Mouse (Mus musculus) retina, postnatal 1 day (tissue): ENCODE measurements at regions not wholly inside any gene's neighbourhood (a gene's known extent, or its start where the extent isn't known, plus 50 kb on each side); places are given as distances from the start of the nearest gene placed in this dataset.

ENCODE experiments used
- DNase-seq: peaks from one replicate; pipeline ENCODE4 v3.0.0-alpha.2; 2012

DNA sequence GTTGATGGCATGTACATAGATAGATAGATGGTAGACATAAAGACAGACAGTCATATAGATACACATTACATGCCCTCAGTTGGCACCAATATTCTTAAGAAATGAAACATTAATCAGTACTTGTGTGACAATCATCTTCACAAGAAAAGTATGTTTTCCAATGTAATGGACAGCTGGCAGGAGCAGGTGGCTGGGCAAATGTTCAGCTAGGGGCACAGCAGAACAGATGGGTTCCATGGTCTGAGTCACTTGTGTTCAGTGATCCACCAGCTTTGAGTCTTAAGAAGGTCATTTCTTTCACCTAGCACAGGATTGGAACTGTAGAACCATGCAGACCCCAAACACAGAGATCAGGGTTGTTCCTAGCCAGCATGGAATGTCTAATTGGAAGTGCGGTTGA is 2631.2 kb upstream of the 5930422O12Rik start:
- DNase-seq = no peak

- DNase-seq = no peak
Observed at GRCm38 (mm10) chr8:30817028-30817427, 2611.5 kb upstream of the 5930422O12Rik start.

DNA sequence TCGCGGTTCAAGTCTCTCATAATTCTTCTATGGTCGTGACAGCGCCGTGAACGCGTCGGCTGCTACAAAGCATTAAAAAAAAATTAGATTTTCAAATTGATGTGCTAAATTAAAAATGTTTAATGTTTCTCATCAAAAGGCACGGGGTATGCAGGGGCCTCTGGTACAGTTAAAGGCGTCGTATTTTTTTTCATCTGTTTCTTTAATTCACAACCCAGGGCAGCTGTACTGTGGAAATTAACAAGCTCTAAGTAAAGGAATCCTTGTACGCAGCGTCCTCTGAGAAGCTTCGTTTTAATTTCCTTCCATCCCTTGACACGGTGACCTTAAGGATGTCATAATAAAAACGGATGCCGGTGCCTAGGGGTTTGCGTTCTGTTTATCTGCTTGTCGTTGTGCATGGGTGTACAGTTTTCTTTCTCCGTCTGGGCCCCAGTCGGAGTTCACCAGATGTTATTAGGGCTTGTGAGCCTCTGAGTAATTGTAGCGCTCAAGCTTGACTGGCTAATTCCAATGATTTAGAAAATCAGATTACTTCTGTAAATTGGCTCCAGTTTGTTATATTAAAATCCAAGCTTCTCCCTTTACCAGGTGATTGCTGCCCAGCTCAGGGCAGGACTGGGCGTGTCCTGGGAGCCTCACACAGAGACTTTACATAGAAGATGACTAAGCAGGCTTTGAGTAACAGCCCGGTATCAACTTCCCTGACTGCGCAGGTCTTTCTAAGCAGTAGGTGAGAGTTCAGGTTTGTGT is 2605.5 kb upstream of the 5930422O12Rik start:
- peak; percentile 29 for DNase-seq

GRCm38 (mm10) chr8:30823588-30823938 is 2604.9 kb upstream of the 5930422O12Rik start:
- DNase-seq = no peak

- DNase-seq = no peak
Observed at GRCm38 (mm10) chr8:30826021-30826420, 2602.5 kb upstream of the 5930422O12Rik start.

DNA sequence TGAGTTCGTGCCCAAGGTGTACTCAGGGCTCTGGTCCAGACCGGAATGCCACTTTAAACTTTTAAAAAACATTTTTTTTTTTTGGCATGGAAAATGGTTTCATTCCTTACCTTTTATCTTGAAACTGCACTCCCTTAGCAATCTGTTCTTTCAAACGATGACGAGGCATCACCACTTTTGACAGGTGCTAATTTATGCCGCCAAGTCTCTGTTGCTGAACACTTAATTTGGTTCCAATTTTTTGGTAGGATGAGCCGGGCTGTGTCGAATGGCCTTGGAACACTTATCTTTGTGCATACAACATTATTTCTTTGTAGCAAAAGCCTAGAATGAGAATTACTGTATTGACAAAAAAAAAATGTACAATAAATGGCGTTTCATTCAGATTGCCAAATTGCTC is 2590.5 kb upstream of the 5930422O12Rik start:
- no peak for DNase-seq

DNA sequence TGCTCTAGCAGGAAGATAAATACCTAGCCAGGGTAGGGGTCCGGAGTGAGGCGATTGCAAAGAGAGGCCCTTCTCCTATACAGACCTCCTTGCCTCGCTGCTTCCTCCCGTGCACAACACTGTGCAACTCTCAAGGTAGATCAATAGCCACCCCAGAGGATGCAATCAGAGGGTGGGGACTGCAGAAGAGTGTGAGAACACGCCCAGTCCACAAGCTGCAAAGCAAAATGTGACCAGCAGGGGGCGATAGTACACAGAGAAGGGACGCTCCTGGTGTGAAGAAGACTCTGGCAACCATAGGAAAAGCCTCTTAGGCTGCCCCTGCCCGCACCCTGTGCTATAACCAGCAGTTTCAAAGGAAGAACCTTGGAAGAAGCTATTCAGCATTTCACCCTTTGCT is 2588.4 kb upstream of the 5930422O12Rik start:
- peak; percentile 82 for DNase-seq

GRCm38 (mm10) chr8:30863017-30863416 is 2565.5 kb upstream of the 5930422O12Rik start:
- peak; percentile 76 for DNase-seq

DNA sequence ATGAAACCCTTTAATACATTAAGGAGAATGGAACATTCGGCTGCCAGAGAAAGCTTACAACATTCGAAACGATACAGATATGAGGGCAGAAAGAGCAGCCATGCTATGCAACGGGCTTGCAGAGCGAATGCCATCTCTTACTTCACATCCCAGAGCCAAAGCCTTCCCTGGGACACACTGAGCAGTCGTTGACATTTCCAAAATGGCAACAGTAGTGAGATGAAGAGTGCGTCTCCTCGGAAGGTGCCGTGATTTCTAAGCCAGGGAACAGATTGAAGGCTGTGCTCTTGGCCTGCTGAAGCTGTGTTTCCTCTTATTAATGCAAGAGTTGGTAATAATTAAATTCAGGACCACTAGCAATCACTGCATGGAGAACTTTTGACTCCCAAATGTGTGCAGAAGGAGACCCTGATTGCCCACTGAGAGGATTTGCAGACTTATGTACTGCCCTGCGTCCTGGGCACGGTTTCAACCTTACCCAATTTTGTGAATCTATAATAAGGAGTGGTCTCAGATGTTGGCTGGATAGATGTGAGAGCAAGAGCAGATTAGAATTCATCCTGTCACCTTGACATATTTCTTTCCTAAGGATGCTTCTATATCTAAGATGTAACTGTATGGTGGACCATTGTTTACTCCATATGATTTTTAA is 2522.3 kb upstream of the 5930422O12Rik start:
- no peak for DNase-seq

GRCm38 (mm10) chr8:30913664-30914063 is 2514.8 kb upstream of the 5930422O12Rik start:
- no peak for DNase-seq

DNA sequence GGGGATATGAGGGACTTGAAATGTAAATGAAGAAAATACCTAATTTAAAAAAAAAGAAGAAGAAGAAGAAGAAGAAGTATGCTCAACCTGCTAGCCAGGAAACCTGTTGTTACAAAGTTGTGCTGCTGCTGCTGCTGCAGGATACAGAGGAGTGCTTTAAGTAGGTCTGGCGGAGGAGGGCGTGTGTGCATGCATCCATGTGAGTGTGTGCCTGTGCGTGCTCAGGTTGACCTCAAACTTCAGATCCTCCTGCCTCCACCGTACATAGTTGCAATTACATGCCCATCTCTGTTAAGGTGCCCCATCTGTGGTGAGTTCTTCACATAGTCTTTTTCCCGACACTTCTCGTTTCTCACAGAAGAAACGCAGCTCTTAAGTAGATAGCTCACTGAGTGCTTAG is 2513.4 kb upstream of the 5930422O12Rik start:
- peak; percentile 21 for DNase-seq

DNA sequence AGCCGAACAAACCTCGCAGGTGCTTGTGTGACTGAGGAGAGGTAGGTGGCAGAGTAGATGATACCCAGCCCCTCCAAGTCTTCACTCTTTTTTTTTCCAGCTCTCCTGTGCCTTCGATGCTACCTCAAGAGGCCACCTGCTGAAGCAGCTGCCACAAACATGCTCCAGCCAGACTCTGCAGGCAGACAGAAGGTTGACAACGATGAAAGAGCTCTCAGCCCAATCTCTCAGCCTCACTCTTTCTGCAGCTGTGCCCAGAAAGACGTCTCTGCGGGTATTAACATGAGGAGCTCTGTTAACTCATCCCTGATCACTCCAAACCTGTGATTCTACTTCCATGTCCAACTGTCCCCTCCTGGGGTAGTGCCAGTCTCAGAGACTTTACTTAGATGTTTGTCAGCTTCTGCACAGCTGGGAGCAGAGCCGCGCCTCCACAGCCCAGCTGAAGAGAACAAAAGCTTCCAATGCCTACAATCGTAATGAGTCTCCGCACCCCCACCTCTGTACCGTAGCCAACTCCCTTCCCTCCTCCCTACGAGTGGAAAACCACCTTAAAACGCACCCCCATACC is 2512.8 kb upstream of the 5930422O12Rik start:
- peak; percentile 63 for DNase-seq

GRCm38 (mm10) chr8:30916184-30916751 is 2512.2 kb upstream of the 5930422O12Rik start:
- peak; percentile 47 for DNase-seq

DNA sequence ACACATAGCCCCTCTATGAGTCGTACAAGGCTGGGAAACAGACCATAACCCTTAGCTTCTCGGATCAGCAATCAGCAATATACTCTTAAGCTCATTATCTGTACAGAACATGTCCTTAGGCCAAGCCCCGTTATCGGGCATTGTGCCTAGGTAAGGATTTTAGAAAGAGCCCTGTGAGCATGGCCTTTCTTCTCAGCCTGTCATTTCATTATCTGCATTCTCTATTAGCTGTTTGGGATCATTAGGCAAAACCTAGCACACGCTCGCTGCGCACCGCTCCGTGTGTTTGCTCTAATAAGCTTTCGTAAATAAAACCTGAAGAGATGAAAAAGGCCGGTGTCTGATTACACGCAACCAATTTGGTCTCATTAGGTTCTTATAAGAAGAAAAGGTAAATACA is 2507.1 kb upstream of the 5930422O12Rik start:
- DNase-seq = no peak

GRCm38 (mm10) chr8:30923301-30924159 is 2505.0 kb upstream of the 5930422O12Rik start:
- peak; percentile 87 for DNase-seq

GRCm38 (mm10) chr8:30924160-30924534 is 2504.4 kb upstream of the 5930422O12Rik start:
- peak; percentile 50 for DNase-seq

DNA sequence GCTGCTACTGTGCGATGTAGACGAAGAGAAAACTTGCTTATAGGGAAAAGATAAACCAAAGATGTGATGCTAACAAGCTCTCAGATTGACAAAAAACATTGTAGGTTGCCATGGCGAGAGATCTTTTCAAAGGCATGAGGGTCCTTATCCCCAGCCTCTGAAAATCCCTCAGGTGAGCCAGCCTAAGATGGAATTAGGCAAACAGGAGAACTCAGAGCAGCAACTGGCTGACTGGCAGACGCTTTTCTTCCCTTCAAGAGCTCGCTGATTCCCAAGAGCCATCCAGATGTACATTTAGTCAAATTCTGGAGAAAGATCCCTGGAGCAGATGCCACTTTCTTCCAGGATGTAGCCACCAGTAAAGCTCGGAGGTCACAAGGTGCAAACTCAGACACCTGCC is 2503.9 kb upstream of the 5930422O12Rik start:
- DNase-seq = no peak

GRCm38 (mm10) chr8:30937449-30938075 is 2490.9 kb upstream of the 5930422O12Rik start:
- no peak for DNase-seq

DNA sequence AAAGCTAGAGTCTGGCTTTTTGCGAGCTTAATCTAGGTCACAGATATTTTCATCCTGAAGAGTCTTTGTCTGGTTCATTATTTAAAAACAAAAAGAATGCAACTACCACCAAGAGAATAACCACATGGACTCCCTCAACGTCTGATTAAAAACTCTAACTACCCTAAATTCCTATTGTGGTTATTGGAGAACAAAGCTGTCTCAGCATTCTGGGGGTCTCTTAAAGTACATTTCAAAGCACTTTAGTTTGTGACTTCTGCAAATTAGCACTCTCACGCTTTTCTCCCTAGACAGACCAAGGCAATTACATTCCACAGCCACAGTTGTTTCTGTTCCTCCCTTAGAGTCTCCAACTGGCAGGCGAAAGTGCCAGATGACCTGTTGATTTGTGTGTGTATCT is 2487.6 kb upstream of the 5930422O12Rik start:
- peak; percentile 43 for DNase-seq

GRCm38 (mm10) chr8:30941511-30942175 is 2486.9 kb upstream of the 5930422O12Rik start:
- no peak for DNase-seq

DNA sequence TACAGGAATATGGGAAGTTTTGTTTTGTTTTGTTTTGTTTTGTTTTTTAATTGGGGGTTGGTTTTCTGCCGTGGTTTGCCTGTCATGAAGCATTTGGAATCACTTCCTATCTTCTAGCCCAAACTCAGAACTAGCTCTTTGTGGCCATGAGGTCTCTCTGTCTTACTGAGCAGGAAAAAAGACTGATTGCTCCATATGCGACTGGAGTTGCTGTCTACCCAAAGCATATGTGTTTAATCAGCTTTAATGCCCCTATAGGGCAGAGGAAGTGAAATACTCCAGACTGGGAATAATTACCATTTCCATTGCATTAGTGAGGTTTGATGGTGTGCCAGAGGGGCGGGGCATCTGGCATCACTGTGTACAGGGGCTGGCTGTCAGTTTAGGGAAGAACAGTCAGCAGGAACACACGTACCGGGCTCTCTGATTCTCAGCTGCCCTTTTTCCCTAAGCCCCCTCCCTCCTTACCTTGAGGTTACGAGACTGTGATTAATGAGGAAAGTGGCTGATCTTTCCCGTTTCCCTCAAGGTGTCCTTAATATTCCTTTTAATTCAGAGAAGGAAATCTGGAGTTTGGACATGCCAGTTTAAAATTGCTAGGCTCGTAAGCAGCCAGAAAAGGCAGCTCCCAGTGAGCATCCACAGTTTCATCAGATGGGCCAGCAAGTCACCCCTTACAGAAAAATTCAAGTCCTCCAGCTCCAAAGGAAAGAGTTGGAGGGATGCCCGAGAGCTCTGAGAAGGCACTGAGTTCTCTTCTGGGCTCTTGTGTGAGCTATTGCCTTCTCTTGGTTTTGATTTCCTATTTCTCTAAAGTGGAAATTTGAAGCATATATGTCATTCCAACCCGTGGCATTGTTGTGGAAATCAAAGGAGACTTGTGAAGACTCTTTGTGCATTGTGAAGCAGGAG is 2482.1 kb upstream of the 5930422O12Rik start:
- DNase-seq = no peak
